Mouse (Mus musculus): ENCODE measurements at regions not wholly inside any gene's neighbourhood (a gene's known extent, or its start where the extent isn't known, plus 50 kb on each side); places are given as distances from the start of the nearest gene placed in this dataset.

DNA sequence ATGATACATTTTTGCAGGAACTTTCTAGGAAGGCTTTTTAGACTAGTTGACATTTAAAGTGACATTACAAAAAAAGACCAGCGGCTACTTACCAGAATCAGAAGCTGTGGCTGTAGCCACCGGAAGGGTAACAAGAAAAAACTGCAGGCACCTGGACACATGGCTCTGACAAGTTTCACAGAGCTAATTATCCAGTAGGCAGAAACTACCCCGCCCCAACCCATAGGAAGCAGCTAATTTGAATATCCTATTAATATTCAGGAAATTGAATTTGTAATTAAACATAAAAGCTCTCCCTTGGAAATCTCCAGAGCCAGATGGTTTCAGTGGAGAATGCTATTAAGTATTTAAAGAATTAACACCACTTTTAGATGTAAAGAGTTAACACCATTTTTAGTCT, 79.8 kb downstream of the Ramp3 start:
- Histone ChIP-seq H3K4me2 (ENCODE audit: low read depth, low read length) (no peak overlapping the region), H3K4me3 (ENCODE audit: low read length) (no peak overlapping the region), H3K9ac (ENCODE audit: low read length) (no peak overlapping the region), H3K9me3 (ENCODE audit: control insufficient read depth, low read length) (no peaks in the 10 kb centered on the region), H3K4me1 (replicated peaks; ENCODE audit: control insufficient read depth, insufficient read depth, low read length) (no peaks in the 10 kb centered on the region), H3K36me3 (ENCODE audit: control insufficient read depth, insufficient read depth, low read length) (no peaks in the 10 kb centered on the region), H3K27ac (ENCODE audit: low read length) (no peak overlapping the region), H3K27me3 (ENCODE audit: control insufficient read depth, insufficient read depth, low read depth, low read length) (no peaks in the 10 kb centered on the region)
- ATAC-seq (ENCODE audit: low read depth) = no peak
- 83% methylated on average over 3 of the region's 3 CpGs for WGBS

DNA sequence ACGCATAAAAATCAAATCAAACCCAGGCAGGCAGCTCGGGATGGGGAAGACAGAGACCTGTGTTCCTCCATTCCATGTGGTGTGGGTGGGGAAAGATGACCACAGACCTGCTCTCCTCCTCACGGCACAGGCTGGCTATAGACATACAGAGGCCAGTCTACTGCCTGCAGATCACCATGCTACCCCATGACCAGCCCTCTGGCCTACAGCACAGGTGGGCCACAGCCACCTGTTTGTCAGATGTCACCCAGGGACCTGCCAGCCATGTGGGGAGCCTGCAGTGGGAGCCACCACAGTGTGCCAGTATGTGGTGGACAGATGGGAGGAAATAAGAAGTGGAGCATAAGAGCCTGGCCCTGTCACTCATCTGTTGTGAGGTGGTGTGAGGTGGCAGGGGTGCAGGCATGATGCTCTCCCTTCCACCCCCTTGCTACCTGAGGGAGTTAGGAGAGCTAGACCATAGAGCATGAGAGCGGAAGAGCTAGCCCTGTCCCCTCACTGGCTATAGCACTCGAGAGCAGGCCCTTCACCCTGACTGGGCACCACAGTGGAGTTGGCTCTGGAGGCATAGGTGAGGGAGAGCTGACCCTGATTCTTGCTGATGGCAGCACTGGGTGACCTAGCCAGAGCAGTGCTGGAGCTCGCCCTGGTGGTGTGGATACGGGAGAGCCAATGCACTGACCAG, 76.6 kb downstream of the Ramp3 start:
- H3K27me3 ChIP-seq (ENCODE audit: control insufficient read depth, insufficient read depth, low read depth, low read length) = no peaks in the 10 kb centered on the region
- no peak overlapping the region for H3K9ac ChIP-seq (ENCODE audit: low read length)
- no peak overlapping the region for H3K4me2 ChIP-seq (ENCODE audit: low read depth, low read length)
- no peaks in the 10 kb centered on the region for H3K9me3 ChIP-seq (ENCODE audit: control insufficient read depth, low read length)
- ATAC-seq (ENCODE audit: low read depth) = no peak
- 83% methylated on average over 7 of the region's 7 CpGs for WGBS
- no peak overlapping the region for H3K4me3 ChIP-seq (ENCODE audit: low read length)
- H3K27ac ChIP-seq (ENCODE audit: low read length) = no peak overlapping the region
- no peaks in the 10 kb centered on the region for H3K4me1 ChIP-seq (replicated peaks; ENCODE audit: control insufficient read depth, insufficient read depth, low read length)
- no peaks in the 10 kb centered on the region for H3K36me3 ChIP-seq (ENCODE audit: control insufficient read depth, insufficient read depth, low read length)

DNA sequence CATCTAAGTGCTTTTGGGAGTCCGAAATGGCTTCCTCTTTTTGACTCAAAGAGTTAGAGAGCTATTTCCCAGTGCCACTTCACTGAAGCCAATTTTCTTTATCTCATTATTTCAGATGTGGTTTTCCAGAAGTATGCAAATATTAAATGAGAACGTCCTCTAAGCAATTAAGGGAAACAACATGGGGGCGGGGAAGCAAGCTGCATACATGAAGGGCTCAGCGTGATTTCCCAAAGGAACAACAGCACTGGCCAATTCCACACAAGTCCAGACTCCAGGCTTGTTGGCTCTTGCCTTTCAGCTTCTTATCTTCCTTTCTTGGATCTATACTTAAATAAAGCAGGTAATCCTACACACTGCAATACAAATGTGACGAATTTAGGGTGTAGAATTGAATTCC, 73.2 kb downstream of the Ramp3 start:
- Histone ChIP-seq H3K27me3 (ENCODE audit: control insufficient read depth, insufficient read depth, low read depth, low read length) (no peaks in the 10 kb centered on the region), H3K9me3 (ENCODE audit: control insufficient read depth, low read length) (no peaks in the 10 kb centered on the region), H3K27ac (ENCODE audit: low read length) (no peak overlapping the region), H3K4me1 (replicated peaks; ENCODE audit: control insufficient read depth, insufficient read depth, low read length) (no peaks in the 10 kb centered on the region), H3K4me2 (ENCODE audit: low read depth, low read length) (no peak overlapping the region), H3K36me3 (ENCODE audit: control insufficient read depth, insufficient read depth, low read length) (no peaks in the 10 kb centered on the region), H3K9ac (ENCODE audit: low read length) (no peak overlapping the region), H3K4me3 (ENCODE audit: low read length) (no peak overlapping the region)
- WGBS = 78% methylated on average over 5 of the region's 5 CpGs
- no peak for ATAC-seq (ENCODE audit: low read depth)

Data from lung, embryonic 16.5 days (tissue).